Mouse (Mus musculus) layer of hippocampus, adult 2 months (tissue): ENCODE results near the gene Ncam1. TPM values are rescaled to one million over a fixed set of nuclear protein-coding genes. Genes with fewer than 3 reads are reported as not detected.

Experiments used
- DNase-seq, 2 experiments: peaks; one replicate each; pipeline ENCODE4 v3.0.0; 2022; ENCODE audit warnings: low spot score in 2 of 2
- H3K27ac ChIP-seq: fragments of 200-600 bp; 2 replicates; pipeline ENCODE4 v1.8.1; 2022
- H3K4me3 ChIP-seq: fragments of 200-600 bp; 2 replicates; pipeline ENCODE4 v1.8.1; 2022; ENCODE audit warnings: mild to moderate bottlenecking
- CTCF ChIP-seq: fragments of 200-600 bp; conservative IDR thresholded peaks from 2 replicates; pipeline ENCODE4 v1.8.1; 2022; ENCODE audit warnings: antibody characterized with exemption, mild to moderate bottlenecking, moderate library complexity
- total RNA-seq, 2 experiments: library from RNA; stranded (reverse); gene quantifications; 2 replicates each; pipeline ENCODE4 v1.2.3; 2021

Gene Ncam1
- total RNA-seq, 2 experiments from 2014 or later: 303 to 307 TPM

DNA sequence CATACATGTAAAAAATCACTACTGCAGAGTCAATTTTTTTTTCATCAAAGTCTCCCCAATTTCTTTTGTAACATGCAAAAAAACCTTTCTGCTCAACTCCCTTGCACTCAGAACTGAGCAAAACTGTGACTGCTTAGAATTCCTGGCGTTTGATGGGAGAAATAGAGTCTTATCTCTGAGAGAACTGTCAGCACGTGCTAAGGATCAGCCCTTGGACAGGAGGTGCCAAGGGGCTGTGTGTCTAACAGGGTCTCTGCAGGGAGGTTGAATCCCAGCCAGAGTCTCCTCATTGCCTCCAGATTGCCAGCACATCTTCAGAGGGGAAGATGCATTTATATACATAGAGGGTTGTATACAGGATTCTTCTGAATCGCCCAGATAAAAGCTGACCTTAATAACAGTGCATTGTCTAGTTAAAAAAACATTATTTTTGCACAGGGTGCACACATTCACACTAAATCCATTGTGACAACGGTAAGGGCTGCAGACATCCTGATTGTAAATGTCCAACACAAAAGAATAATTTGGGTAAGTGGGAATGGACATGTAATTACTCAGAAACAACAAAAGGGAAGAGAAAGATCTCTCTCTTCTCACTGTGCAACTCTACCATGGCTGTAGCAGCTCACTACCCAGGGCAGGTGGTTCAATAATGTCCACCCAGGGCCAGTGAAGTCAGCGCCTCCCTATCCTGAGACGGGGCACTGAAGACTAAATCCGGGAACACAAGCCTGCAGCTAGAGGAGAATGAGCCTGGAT lies 203.7 kb downstream of the Ncam1 start:
- Histone ChIP-seq H3K4me3 (no peak overlapping the region), H3K27ac (peak overlapping the region; percentile 85)
- no peak for TF ChIP-seq CTCF
- DNase-seq: no peak

DNA sequence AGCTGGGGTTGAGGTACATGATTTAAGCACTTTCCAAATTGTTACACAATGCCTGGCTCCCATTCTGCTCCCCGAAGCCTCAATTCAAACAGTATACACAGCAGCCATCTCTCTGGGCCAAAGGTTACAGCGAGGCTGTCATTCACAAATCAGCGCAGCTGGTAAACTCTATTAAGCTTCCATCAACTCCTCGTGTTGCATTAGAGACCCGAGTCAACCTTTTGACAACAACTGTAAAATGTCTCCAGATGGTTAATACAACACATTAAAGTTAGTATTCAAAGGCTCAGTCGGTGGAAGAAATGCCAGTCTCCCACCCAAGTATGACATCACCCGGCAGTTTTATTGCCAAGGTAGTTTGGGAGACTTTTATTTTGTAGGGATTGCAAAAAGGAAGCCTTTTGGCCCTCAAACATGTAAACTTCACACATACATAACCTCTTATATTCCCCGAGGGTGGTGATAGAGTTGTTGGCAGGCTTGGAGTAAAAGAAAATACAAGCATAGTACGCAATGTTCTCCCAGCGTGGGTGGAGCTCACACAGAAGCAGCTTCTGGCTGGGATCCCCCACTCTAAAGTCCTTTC lies 204.7 kb downstream of the Ncam1 start:
- Histone ChIP-seq H3K4me3 (peak overlapping the region; percentile 13; the same call in 1 of the 2 replicates), H3K27ac (peak overlapping the region; percentile 85)
- no peak for TF ChIP-seq CTCF
- DNase-seq: no peak

DNA sequence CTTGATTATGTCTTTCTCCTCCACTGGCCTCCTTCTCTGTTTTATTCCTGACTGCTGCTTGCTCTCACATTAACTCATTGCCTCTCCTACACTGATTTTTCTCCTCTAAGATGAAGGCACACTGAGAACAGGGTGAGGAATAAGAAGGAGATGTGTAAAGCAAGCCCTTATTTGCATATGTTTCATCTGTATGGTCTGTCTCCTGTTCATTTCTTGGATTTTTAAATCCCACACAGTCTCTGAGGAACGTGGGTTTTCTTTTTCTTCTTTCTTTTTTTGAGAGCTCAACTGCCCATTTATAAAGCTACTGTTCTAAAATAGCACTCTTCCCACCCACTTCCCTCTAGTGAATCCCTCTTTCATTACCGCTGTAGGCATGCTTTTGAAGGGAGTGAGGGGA lies 206.7 kb downstream of the Ncam1 start:
- no peak for DNase-seq
- no peak for TF ChIP-seq CTCF
- no peak overlapping the region for H3K4me3 ChIP-seq
- H3K27ac ChIP-seq: peak overlapping the region; percentile 41; the same call in 1 of the 2 replicates

DNA sequence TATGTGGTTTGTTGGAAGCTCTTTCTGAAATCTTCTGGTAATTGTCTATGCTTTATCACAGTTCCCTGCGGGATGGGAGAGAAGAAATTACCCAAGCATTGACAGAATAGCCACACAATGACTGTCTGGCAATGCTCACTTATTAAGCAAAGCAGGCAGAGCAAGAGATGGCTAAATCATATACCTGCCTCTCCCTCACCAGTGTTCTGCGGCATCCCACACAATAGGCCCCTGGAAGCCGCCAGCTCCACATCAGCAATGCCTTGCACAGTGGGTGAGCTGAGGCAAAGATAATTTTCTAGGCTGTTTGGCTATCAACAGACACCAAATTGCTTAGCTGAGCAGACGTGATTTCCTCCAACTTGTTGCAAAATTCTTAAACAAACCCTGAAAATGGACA lies 208.5 kb downstream of the Ncam1 start:
- no peak for TF ChIP-seq CTCF
- no peak for DNase-seq
- Histone ChIP-seq H3K27ac (peak overlapping the region; percentile 29; the same call in 1 of the 2 replicates), H3K4me3 (no peak overlapping the region)

DNA sequence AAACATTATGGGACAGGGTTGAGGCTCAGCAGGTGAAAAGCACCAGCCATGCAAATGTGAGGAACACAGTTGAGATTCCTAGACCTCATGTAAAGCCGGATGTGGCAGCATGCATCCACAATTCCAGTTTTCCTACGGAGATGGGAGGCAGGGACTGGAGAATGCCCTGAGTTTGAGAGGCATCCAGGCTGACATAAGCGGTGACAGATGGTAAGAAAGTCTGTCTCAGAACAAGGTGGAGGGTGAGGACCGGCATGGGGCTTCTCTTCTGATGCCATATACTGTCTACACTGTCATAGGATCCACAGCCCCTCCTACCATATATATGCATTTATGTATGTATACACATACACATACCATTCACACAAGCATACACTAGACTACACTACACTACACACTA lies 221.6 kb downstream of the Ncam1 start:
- no peak for DNase-seq
- no peak for TF ChIP-seq CTCF
- H3K27ac ChIP-seq: no peak overlapping the region
- H3K4me3 ChIP-seq: no peak overlapping the region

DNA sequence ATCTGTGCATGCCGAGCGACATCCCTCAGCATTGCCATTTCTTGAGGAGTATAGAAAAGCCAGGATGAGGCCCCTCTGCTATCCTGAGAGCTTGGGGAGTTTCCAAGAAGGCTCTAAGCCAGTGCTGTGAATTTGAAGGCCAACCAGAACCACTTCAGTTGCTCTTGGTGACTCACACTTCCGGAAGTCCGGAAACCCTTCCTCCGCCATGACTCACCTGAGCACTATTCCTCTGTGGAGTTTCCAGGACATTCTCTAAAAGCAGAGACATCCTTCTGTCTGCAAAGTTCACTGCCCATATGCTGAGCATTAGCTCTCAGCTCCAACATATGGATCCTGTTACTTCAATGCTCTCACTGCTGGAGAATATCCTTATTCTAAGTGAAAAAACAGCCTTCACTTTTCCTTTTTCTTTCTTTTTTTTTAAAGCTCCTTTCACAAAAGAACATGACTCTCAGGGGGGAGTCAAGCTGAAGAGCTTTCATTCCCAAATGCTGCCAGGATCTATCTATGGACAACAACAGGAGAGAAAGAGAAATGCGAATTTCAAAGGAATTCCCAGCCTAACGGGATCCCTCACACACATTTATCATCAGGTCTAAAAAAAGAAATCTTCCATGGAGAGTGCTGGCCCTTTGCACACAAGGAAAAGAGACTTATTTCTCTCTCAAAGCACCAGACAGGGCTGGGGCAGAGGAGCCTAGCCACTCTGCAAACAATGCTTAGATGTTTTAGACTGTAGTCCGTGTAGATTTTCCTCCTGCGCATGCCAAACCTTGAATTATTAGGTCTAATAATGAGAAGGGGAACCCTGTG lies 226.8 kb downstream of the Ncam1 start:
- no peak for TF ChIP-seq CTCF
- Histone ChIP-seq H3K4me3 (no peak overlapping the region), H3K27ac (peak overlapping the region; percentile 90)
- peak in 1 of 2 experiments; percentile 44 for DNase-seq

DNA sequence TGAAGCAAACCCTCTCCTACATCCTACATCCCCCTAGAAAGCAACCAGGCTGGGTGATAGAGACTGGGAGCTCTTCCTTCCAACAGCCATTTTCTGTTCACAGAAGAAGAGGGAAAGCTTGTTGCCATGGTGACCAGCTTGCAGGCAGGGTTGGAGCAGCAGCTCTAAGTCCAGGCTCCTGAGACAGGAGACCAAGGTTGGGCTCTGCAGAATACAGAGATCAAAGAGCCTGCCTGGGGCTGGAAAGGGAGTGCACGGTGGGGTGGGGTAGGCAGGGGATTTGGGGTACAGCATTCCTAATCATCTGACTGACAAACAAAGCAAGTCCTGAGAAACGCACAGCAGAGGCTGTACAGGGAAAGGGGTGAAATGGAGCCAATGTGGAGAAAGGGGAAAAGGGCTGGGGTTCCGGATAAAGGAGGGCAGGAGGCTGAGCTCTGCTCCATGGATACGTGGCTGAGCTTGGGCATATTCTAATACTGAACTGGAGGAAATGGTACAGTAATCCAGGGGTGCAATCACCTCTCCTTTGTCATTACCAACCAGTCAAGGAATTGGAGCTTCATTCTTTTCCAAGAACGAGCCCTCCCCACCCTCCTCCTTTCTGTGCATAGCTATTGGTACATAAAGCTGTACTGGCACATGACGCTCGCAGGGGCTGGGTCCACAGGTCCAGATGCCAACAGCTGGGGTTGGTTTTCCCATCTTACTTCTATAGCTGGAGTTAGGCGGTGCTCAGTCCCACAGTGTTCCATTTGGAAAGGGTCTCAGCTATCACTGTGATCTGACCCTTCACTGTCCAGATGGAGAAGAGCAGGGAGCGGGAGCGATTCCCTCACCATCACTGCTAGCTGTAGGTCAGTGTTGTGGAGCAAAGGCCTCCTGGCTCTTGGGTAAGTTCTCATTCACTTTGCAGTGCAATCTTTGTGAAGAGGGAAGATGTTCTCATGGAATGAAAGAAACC lies 227.7 kb downstream of the Ncam1 start:
- peak; percentile 73 to 74 for DNase-seq
- Histone ChIP-seq H3K4me3 (no peak overlapping the region; the same call in 1 of the 2 replicates), H3K27ac (peak overlapping the region; percentile 90)
- TF ChIP-seq CTCF: no peak

DNA sequence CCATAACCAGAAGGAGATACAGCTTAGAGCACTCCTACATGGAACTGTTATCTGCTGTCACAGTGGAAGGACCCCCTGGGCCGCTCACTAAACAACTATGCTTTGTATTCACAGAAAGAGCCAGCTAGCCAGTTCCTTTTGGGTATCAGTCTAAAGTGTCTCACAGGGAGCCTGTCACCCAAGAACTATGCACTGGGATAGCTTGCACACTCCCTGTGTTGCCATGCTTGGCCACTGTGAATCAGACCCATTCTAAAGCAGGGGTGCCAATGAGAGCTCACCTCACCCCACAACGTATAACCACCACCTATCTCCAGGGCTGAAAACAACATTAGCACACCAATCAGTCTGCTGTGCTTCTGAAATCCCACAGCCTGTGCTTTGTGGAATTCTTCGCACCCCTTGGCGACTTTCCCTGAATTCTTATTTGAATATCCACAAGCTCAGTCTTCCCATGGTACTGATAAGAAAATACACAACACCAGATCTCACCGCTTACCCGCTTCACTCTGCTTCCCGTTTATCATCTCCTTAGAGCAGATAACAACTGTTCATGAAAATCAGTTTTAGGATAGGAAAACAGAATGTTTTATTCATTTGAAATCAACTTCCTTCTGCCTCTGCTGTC lies 228.6 kb downstream of the Ncam1 start:
- no peak overlapping the region; the same call in 1 of the 2 replicates for H3K4me3 ChIP-seq
- no peak for TF ChIP-seq CTCF
- DNase-seq: peak in 1 of 2 experiments; percentile 28
- peak overlapping the region; percentile 90 for H3K27ac ChIP-seq

DNA sequence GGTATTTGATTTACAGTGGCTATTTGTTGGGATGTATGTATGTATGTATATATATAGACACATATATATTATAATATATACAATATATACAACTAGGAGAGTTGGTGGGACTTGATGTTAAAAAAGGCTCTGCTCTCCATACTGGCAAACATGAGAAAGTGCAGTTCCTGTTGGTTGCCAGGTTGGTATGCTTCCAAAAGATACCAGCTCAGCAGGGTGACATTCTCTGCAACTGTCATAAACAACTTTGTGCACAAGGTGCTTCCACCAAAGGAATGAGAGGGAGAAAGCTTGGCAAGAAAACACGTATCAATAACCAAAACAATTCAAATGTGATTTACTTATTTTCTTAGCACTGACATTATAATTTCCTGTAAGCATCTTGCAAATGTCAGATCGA lies 232.9 kb downstream of the Ncam1 start:
- DNase-seq: no peak
- TF ChIP-seq CTCF: no peak
- no peak overlapping the region for H3K27ac ChIP-seq
- H3K4me3 ChIP-seq: no peak overlapping the region

DNA sequence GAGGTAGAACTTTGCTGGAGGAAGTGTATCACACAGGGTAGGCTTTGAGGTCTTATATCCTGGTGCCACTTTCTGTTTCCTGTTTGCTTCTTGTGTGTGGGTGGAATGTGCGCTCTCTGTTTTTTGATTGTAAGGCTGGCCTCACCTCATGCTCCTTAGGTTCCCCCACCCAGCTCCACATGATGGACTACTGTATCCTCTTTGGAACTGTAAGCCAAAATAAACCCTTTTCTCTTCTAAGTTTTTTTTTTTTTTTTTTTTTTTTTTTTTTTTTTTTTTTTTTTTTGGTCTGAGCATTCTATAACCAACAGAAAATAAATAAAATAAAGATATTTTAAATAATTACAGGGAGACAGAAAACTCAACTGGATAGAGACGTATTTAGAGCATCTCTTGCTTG lies 239.8 kb downstream of the Ncam1 start:
- Histone ChIP-seq H3K27ac (no peak overlapping the region), H3K4me3 (no peak overlapping the region)
- no peak for DNase-seq
- no peak for TF ChIP-seq CTCF

DNA sequence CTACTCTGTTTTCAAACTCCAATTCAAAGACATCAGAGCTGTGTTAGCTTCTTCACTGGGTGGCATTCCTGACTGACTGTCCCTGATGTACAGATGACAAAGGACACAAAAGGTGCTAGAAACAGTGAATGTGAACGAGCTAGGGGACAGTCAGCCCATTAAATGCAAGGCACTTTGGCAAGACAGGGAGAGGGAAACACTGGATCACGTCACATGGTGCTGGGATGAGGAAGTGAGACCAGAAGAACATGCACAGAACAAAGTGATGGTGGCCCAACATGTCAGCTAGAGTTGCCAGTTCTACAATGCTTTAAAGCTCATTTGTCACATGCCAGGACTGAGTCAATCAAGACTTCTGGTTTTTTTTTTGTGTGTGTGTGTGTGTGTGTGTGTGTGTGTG lies 247.4 kb downstream of the Ncam1 start:
- no peak overlapping the region for H3K27ac ChIP-seq
- H3K4me3 ChIP-seq: no peak overlapping the region
- TF ChIP-seq CTCF: no peak
- no peak for DNase-seq

DNA sequence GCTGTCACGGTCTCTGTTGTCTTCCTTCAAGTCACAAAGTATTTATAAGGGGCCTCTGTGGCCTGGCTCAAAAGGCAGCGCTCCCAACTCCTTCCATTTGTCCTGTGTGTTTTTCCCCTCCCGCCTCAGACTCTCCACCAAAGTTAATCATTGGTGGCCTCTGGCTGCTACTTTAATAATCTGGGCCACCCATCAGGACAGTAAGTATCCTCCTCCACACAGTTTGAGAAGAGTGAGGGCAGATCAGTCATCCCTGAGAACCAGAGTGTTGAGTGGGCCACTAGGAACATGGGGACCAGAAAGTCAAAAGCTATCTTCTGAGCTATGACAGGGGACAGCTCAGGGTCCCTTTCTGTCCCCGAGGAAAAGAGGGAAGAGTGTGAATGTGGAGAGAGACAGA lies 256.1 kb downstream of the Ncam1 start:
- no peak overlapping the region for H3K27ac ChIP-seq
- no peak for TF ChIP-seq CTCF
- H3K4me3 ChIP-seq: no peak overlapping the region
- DNase-seq: no peak
